Mouse (Mus musculus) heart, adult 2 months (tissue): ENCODE measurements around the gene Fam193b.

Experiments
- CTCF ChIP-seq: fragments of 200-600 bp; IDR thresholded peaks from 2 replicates; pipeline ENCODE4 v1.8.1; 2022; ENCODE audit warnings: antibody characterized with exemption, mild to moderate bottlenecking, moderate library complexity
- POLR2A ChIP-seq: fragments of 200-500 bp; IDR thresholded peaks from 2 replicates; pipeline ENCODE4 v1.6.1; 2011; ENCODE audit warnings: mild to moderate bottlenecking, low read depth, low read length, control low read depth; ENCODE audit not compliant: insufficient read depth

DNA sequence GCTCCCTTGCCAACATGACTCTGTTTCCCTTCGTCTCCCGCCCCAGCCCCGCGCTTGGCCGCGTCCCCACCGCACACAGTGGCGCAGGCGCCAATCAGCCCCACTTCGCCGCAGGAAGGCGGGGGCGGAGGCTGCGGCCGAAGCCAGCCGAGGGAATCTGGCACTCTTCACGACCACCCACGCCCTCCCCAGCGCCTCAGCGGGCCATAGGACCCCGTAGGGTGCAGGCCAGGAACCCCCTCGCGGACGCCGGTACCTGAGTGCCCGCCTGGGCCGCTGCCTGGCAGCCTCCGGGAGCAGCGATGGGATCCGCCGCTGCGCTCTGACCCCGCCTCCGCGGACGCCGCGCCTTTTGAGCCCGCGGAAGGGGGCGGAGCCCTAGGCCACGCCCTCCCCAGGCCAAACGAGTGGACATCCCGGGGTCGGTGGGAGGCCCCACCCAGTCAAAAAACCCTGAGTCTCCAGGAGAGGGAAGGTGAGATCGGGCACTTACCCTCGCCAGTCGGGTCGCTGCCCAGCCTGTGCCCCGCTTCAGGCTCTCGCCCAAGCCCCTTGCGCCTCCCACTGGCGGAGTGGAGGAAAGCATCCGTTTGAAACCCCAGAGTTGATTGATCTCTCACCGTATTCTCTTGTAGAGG, 57.7 kb downstream of the Fam193b start, which contains the start of gene Pdlim7:
- TF ChIP-seq POLR2A, result peak; percentile 99
- TF ChIP-seq CTCF, result no peak; the same call in 1 of the 2 replicates
